Mouse (Mus musculus) hindbrain, embryonic 16.5 days (tissue): ENCODE data around the gene Hsd11b2. TPM values are rescaled to one million over a fixed set of nuclear protein-coding genes. Genes with fewer than 3 reads are reported as not detected.
A peak's percentile ranks its signal among the peaks of the same experiment; 100 is the strongest.

Experiments used
- ATAC-seq: fragments of 200-750 bp; cut with Nextera tagmentation; 2 replicates; pipeline ENCODE4 v1.8.0; 2017; ENCODE audit warnings: moderate TSS enrichment, moderate library complexity
- H3K27ac ChIP-seq: fragments of 300-500 bp; sonication (generic); 2 replicates; pipeline ENCODE4 v1.5.1; 2014; ENCODE audit warnings: low read depth, mild to moderate bottlenecking, control low read depth, low read length, moderate library complexity
- H3K27me3 ChIP-seq: fragments of 300-500 bp; sonication (generic); replicated peaks from 2 replicates; pipeline ENCODE4 v1.6.1; 2014; ENCODE audit warnings: low read length; ENCODE audit not compliant: control insufficient read depth, insufficient read depth
- H3K36me3 ChIP-seq: fragments of 300-500 bp; sonication (generic); 2 replicates; pipeline ENCODE4 v1.6.1; 2014; ENCODE audit warnings: mild to moderate bottlenecking, low read length, moderate library complexity, mixed read lengths; ENCODE audit not compliant: control insufficient read depth, insufficient read depth
- H3K4me1 ChIP-seq: fragments of 300-500 bp; sonication (generic); 2 replicates; pipeline ENCODE4 v1.6.1; 2014; ENCODE audit warnings: low read depth, low read length; ENCODE audit not compliant: control insufficient read depth, insufficient read depth
- H3K4me2 ChIP-seq: fragments of 300-500 bp; sonication (generic); 2 replicates; pipeline ENCODE4 v1.6.1; 2014; ENCODE audit warnings: mild to moderate bottlenecking, low read length, control low read depth, moderate library complexity
- H3K4me3 ChIP-seq: fragments of 300-500 bp; sonication (generic); 2 replicates; pipeline ENCODE4 v1.5.1; 2014; ENCODE audit warnings: mild to moderate bottlenecking, low read length, control low read depth, moderate library complexity
- H3K9ac ChIP-seq: fragments of 300-500 bp; sonication (generic); 2 replicates; pipeline ENCODE4 v1.6.1; 2014; ENCODE audit warnings: low read depth, mild to moderate bottlenecking, control low read depth, low read length, moderate library complexity
- H3K9me3 ChIP-seq: fragments of 300-500 bp; sonication (generic); 2 replicates; pipeline ENCODE4 v1.6.1; 2014; ENCODE audit warnings: mild to moderate bottlenecking, low read length, moderate library complexity; ENCODE audit not compliant: control insufficient read depth
- WGBS: fragments of 180-500 bp; shearing (Covaris S2); extraction: QIAGEN DNeasy Blood & Tissue Kit; methylation state at CpG from one replicate; pipeline ENCODE4 v1.1.7; 2014; 5-methylcytosine and 5-hydroxymethylcytosine counted together
- polyA plus RNA-seq: library from polyadenylated mRNA; unstranded; fragments of >200 nt; fragmentation: Nextera tagmentation; extraction: Ambion mirVana; gene quantifications from 2 replicates; pipeline ENCODE4 v1.2.1, GENCODE M21; 2015

Gene Hsd11b2
- 6.9 and 8.8 TPM in 2 replicates for polyA plus RNA-seq

DNA sequence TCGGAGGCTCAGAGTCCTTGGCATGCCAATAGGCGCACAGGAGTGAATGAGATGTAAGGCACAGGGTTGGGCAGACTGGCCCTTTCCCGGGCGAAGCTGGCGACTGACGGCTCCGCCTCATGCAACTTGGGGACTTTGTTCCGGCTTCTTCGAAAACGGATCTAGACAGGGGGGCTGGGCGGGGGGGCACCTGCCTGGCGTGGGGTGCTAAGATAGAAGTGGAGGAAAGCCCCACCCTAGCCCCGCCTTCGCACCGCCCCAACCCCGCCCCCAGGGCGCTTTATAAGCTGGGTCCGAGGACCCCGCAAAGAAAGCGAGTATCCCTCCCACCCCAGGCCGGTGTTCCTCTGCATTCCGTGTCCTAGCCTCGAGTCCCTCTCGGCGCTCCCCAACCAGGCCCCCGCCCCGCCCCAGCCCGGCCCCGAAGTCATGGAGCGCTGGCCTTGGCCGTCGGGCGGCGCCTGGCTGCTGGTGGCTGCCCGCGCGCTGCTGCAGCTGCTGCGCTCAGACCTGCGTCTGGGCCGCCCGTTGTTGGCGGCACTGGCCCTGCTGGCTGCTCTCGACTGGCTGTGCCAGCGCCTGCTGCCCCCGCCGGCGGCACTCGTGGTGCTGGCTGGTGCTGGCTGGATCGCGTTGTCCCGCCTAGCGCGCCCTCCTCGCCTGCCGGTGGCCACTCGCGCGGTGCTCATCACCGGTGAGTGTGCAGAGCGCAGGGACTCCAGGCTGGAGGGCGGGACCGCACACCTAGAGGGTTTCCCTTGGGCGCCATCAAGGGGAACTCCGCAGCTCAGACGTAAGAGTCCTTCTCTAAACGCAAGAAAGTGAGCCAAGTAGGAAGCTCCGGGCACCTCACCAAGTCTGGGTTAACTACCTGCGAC lies at the start of gene Hsd11b2:
TSS of gene Hsd11b2 (plus strand) at position 320 of the 878 bp plus-strand sequence.
- H3K36me3 ChIP-seq = 0 out of 2 replicates have a peak, but pooled peaks cover 3% of the 10 kb centered on the region
- peaks cover 13% of the 10 kb centered on the region for H3K4me1 ChIP-seq
- ATAC-seq = peak; percentile 71
- H3K4me2 ChIP-seq = peak within 1 kb of the TSS; percentile 95
- under 1% methylated on average over 53 of the region's 68 CpGs for WGBS
- H3K4me3 ChIP-seq = peak within 1 kb of the TSS; percentile 55
- H3K9me3 ChIP-seq = no peaks in the 10 kb centered on the region
- no peaks in the 10 kb centered on the region for H3K27me3 ChIP-seq
- peak within 1 kb of the TSS; percentile 70 for H3K9ac ChIP-seq
- peak within 1 kb of the TSS; percentile 52; the same call in 1 of the 2 replicates for H3K27ac ChIP-seq

DNA sequence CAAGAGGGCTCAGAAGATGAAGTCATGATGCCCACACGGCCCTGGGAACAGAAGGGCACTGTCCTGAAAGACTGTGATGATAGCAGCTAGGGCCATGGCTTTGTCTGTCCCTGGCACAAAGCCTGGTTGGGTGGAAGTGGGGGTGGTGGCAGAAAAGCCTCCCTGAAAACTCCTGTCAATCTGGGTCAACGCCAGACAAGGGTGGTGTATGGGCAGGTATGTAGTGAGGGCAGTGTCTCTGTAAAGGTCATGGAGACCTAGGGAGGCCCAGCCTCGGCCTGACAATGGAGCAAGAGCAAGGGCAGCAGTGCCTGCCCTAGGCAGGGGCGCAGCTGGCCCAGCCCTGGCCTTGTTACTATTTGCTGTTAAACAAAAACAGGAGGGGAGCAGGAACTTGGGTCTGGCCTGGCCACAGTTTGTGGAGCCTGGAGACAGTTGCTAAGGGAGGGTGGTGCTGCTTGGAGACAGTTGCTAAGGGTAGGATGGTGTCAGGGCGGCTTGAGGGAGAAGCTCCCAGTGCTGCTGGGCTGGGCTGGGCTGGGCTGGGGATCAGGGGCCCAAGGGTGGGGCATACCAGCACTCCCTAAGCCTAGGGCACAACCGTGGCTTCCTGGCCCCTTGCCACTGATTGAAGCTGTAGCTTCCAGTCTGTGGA lies 49.4 kb upstream of the Hsd11b2 start:
- ATAC-seq = peak; percentile 48
- H3K4me3 ChIP-seq = peak overlapping the region; percentile 48

DNA sequence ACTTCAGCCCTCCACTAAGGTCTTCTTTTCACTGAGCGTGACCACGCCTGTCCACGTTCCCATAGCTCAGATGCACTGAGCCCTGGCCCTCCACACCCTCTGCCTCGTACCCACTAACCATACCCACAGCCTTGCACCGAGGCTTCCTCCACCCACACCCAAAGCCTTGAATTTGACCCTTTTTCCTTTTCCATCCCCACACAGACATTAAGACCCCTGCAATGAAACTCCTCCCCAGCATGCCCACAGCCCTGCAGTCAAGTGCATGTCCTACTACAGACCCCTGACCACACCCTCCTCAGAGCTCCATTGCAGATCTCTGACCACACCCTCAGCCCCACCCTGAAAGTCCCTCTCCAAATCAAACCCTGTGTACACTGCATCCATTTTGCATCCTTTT lies 48.7 kb upstream of the Hsd11b2 start:
- Histone ChIP-seq H3K9me3 (no peaks in the 10 kb centered on the region), H3K4me2 (peak overlapping the region; percentile 51), H3K4me1 (peaks cover 50% of the 10 kb centered on the region), H3K4me3 (peak overlapping the region; percentile 48), H3K36me3 (peaks cover 7% of the 10 kb centered on the region), H3K27me3 (no peaks in the 10 kb centered on the region; the same call in 1 of the 2 replicates), H3K27ac (peak overlapping the region; percentile 78), H3K9ac (peak overlapping the region; percentile 4)
- WGBS = 59% methylated on average over 5 of the region's 5 CpGs
- ATAC-seq = no peak

More for the DNA sequence above, 49.4 kb upstream of the Hsd11b2 start:
- no peaks in the 10 kb centered on the region; the same call in 1 of the 2 replicates for H3K27me3 ChIP-seq
- H3K27ac ChIP-seq = peak overlapping the region; percentile 78
- peak overlapping the region; percentile 4 for H3K9ac ChIP-seq
- peaks cover 49% of the 10 kb centered on the region for H3K4me1 ChIP-seq
- peak overlapping the region; percentile 51 for H3K4me2 ChIP-seq
- H3K9me3 ChIP-seq = no peaks in the 10 kb centered on the region
- peaks cover 7% of the 10 kb centered on the region for H3K36me3 ChIP-seq
- 6% methylated on average over 6 of the region's 6 CpGs for WGBS

- Histone ChIP-seq H3K36me3 (peaks cover 7% of the 10 kb centered on the region), H3K9me3 (no peaks in the 10 kb centered on the region), H3K27me3 (no peaks in the 10 kb centered on the region; the same call in 1 of the 2 replicates), H3K4me1 (peaks cover 54% of the 10 kb centered on the region), H3K27ac (peak overlapping the region; percentile 78), H3K4me3 (peak overlapping the region; percentile 48), H3K9ac (peak overlapping the region; percentile 68), H3K4me2 (peak overlapping the region; percentile 51)
- ATAC-seq = no peak
- WGBS = 47% methylated on average over 5 of the region's 5 CpGs
Measured at GRCm38 (mm10) chr8:105470262-105470661, 48.3 kb upstream of the Hsd11b2 start.

- Histone ChIP-seq H3K27me3 (no peaks in the 10 kb centered on the region; the same call in 1 of the 2 replicates), H3K9me3 (no peaks in the 10 kb centered on the region), H3K27ac (peak overlapping the region; percentile 78), H3K9ac (peak overlapping the region; percentile 68), H3K4me1 (peaks cover 54% of the 10 kb centered on the region), H3K4me2 (peak overlapping the region; percentile 51), H3K4me3 (peak overlapping the region; percentile 48), H3K36me3 (peaks cover 7% of the 10 kb centered on the region)
- peak; percentile 69 for ATAC-seq
- 18% methylated on average over 11 of the region's 11 CpGs for WGBS
Measured at GRCm38 (mm10) chr8:105470681-105471313, 47.8 kb upstream of the Hsd11b2 start.

GRCm38 (mm10) chr8:105471314-105472015 lies 47.1 kb upstream of the Hsd11b2 start, which contains the start of gene Tppp3:
Gene Tppp3 (minus strand): TSS chr8:105471526.
- Histone ChIP-seq H3K9ac (peak within 1 kb of the TSS; percentile 68), H3K36me3 (peaks cover 7% of the 10 kb centered on the region), H3K27me3 (no peaks in the 10 kb centered on the region; the same call in 1 of the 2 replicates), H3K27ac (peak within 1 kb of the TSS; percentile 78), H3K4me2 (peak within 1 kb of the TSS; percentile 51), H3K4me1 (peaks cover 52% of the 10 kb centered on the region), H3K4me3 (peak within 1 kb of the TSS; percentile 48), H3K9me3 (no peaks in the 10 kb centered on the region)
- whole genome bisulfite sequencing = 5% methylated on average over 25 of the region's 25 CpGs
- ATAC-seq = peak; percentile 89

GRCm38 (mm10) chr8:105472414-105472932 lies 46.1 kb upstream of the Hsd11b2 start:
- Histone ChIP-seq H3K9ac (no peak overlapping the region; the same call in 1 of the 2 replicates), H3K4me3 (no peak overlapping the region), H3K36me3 (peaks cover 1% of the 10 kb centered on the region; the same call in 1 of the 2 replicates), H3K27ac (no peak overlapping the region), H3K4me2 (no peak overlapping the region), H3K4me1 (peaks cover 44% of the 10 kb centered on the region), H3K9me3 (no peaks in the 10 kb centered on the region), H3K27me3 (no peaks in the 10 kb centered on the region; the same call in 1 of the 2 replicates)
- ATAC-seq = no peak
- 38% methylated on average over 23 of the region's 23 CpGs for WGBS

- Histone ChIP-seq H3K27ac (no peak overlapping the region), H3K4me3 (no peak overlapping the region), H3K36me3 (no peaks in the 10 kb centered on the region; the same call in 1 of the 2 replicates), H3K4me1 (peaks cover 42% of the 10 kb centered on the region), H3K27me3 (no peaks in the 10 kb centered on the region; the same call in 1 of the 2 replicates), H3K4me2 (no peak overlapping the region), H3K9me3 (no peaks in the 10 kb centered on the region), H3K9ac (no peak overlapping the region)
- ATAC-seq = no peak
- WGBS = 59% methylated on average over 9 of the region's 9 CpGs
Measured at GRCm38 (mm10) chr8:105472983-105473382, 45.6 kb upstream of the Hsd11b2 start.
